Mouse (Mus musculus) gastrocnemius, postnatal 4 days (tissue): ENCODE results near the gene Cltc. TPM values are rescaled to one million over a fixed set of nuclear protein-coding genes. Genes with fewer than 3 reads are reported as not detected.
A peak's percentile ranks its signal among the peaks of the same experiment; 100 is the strongest.

Source experiments
- DNase-seq, 2 experiments: peaks; one replicate each; pipeline ENCODE4 v3.0.0; 2021 to 2022; ENCODE audit warnings: low spot score in 2 of 2, mixed read lengths in 2 of 2
- total RNA-seq, 2 experiments: library from RNA; stranded (reverse); gene quantifications; 2 replicates each; pipeline ENCODE4 v1.2.3; 2021

Gene Cltc
- total RNA-seq, 2 experiments from 2014 or later = 185 to 196 TPM

GRCm38 (mm10) chr11:86684126-86685012 is 73.0 kb downstream of the Cltc start:
- DNase-seq = no peak

GRCm38 (mm10) chr11:86683395-86684125 is 73.8 kb downstream of the Cltc start, which contains the start of the genes Vmp1 and Ptrh2:
Gene Vmp1 (minus strand): TSS chr11:86683836.
Gene Ptrh2 (plus strand): TSS chr11:86683985.
- DNase-seq = peak; percentile 89 to 95

GRCm38 (mm10) chr11:86682861-86683260 is 74.5 kb downstream of the Cltc start:
- DNase-seq = no peak

- DNase-seq = no peak
Measured at GRCm38 (mm10) chr11:86681423-86681822, 75.9 kb downstream of the Cltc start.

- no peak for DNase-seq
Measured at GRCm38 (mm10) chr11:86680729-86681128, 76.6 kb downstream of the Cltc start.

GRCm38 (mm10) chr11:86678957-86679356 is 78.4 kb downstream of the Cltc start:
- DNase-seq = no peak

GRCm38 (mm10) chr11:86675520-86675919 is 81.8 kb downstream of the Cltc start:
- DNase-seq = no peak

- no peak for DNase-seq
Measured at GRCm38 (mm10) chr11:86672772-86673171, 84.6 kb downstream of the Cltc start.

- no peak for DNase-seq
Measured at GRCm38 (mm10) chr11:86671041-86671675, 86.2 kb downstream of the Cltc start.

- no peak for DNase-seq
Measured at GRCm38 (mm10) chr11:86668169-86668568, 89.2 kb downstream of the Cltc start.

GRCm38 (mm10) chr11:86667553-86667952 is 89.8 kb downstream of the Cltc start:
- no peak for DNase-seq

GRCm38 (mm10) chr11:86664406-86664805 is 93.0 kb downstream of the Cltc start:
- no peak for DNase-seq

- DNase-seq = no peak
Measured at GRCm38 (mm10) chr11:86663977-86664376, 93.4 kb downstream of the Cltc start.

- no peak for DNase-seq
Measured at GRCm38 (mm10) chr11:86662986-86663895, 94.1 kb downstream of the Cltc start.

- DNase-seq = no peak
Measured at GRCm38 (mm10) chr11:86657863-86658262, 99.5 kb downstream of the Cltc start.

GRCm38 (mm10) chr11:86656849-86657567 is 100.4 kb downstream of the Cltc start:
- no peak for DNase-seq

GRCm38 (mm10) chr11:86655671-86656070 is 101.7 kb downstream of the Cltc start:
- DNase-seq = no peak

GRCm38 (mm10) chr11:86654096-86654495 is 103.3 kb downstream of the Cltc start:
- no peak for DNase-seq

GRCm38 (mm10) chr11:86653446-86653845 is 103.9 kb downstream of the Cltc start:
- peak in 1 of 2 experiments; percentile 38 for DNase-seq

- no peak for DNase-seq
Measured at GRCm38 (mm10) chr11:86652578-86652979, 104.8 kb downstream of the Cltc start.
